Mouse (Mus musculus) kidney, adult 18-20 months (tissue): ENCODE measurements around the gene Prkch.
A peak's percentile ranks its signal among the peaks of the same experiment; 100 is the strongest.

Experiments used
- DNase-seq: peaks from one replicate; pipeline ENCODE4 v3.0.0; 2021

Gene Prkch

DNA sequence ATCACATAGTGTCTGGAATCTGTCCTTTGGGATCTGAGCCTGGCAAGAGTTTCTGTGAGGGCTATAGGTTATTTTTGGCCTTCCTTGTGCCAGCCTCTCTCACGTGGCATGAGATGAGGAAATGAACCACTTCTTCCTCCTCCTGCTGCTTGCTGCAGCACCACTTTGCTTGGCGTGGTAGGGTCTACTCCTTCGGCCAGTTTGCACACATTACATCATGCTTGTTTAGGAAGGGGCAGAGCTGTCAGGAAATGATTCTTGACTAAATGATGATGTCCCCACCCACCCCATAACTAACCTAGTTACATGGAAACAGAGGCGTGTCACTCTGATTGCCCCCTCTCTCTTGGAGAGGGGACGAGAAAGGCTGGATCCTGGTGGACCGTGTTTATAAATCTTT lies 28.6 kb downstream of the Prkch start:
- no peak for DNase-seq

GRCm38 (mm10) chr12:73617652-73618051 lies 33.1 kb downstream of the Prkch start:
- peak; percentile 56 for DNase-seq

DNA sequence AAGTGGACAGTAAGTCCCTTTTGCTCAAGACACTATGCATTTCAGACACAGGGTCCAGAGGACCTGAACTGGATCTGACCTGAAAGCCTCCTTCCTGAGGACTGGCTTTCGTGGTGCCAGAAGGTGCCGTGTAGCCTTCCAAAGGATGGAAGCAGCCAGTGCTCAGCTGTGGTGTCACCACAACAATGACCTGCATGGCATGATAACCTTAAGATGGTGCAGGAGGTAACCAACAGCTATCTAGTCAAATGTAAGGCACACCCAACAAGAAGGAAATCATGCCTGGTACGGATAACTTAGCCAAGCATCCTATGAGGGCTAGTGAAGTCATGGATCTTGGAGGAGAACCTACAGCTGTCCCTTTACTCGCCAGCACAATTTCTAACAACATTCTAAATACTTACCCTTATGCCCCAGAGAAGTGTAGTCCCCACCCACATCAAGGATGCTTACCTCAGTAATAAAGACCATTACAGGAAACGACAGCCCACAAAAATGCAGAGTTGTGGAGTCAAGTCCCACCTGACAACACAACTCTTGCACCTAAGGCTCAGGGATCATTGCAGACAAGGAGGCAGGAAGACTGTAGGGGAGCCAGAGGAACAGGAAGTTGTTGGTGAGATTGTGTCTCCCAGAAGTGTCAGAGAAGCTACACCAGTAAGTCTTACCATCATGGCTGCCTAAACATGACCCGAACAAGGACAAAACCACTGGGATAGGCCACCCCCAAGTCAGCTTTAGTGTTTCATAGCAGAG lies 40.9 kb downstream of the Prkch start:
- DNase-seq, result no peak

DNA sequence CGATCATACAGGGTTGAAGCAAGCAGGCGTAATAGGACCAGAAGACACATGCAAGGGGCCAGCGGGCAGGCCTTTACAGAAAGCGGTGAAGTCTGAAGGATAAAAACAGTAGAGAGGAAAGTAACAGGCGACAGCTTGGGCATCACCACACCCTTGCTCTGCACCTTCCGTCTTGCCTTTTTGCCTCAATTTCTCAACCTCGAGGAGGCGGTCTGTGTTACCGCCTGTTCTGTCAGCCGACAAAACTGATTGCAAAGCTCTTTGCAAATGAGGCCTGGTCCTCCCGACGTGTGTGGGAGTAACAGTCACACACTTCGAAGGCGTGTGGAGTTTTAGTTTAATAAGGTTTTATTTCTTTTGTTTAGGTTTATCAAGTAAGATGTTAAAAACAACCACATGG lies 43.3 kb downstream of the Prkch start:
- no peak for DNase-seq

DNA sequence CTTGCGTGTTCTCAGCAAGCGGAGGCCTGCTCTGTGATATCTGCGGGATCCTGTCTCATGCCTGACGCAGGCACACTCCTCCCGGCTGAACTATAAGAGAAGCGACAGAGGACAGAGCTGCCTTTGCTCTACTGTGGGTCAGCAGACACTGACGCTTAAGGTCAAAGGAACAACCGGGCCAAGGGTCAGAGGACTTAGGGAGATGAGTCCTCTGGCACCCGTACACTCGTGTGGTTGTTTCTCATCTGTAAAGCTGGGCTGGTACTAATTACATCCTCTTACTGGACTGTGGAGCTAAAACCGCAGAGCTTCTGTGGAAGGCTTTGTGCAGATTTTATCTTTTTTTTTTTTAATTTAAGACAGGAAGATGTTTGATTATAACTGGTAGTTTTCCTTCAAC lies 46.0 kb downstream of the Prkch start:
- DNase-seq, result no peak

GRCm38 (mm10) chr12:73631148-73631547 lies 46.6 kb downstream of the Prkch start:
- no peak for DNase-seq

GRCm38 (mm10) chr12:73632671-73633244 lies 48.2 kb downstream of the Prkch start:
- peak; percentile 35 for DNase-seq

- no peak for DNase-seq
These were observed 49.1 kb downstream of the Prkch start for GRCm38 (mm10) chr12:73633707-73634106.

- no peak for DNase-seq
These were observed 55.0 kb downstream of the Prkch start for GRCm38 (mm10) chr12:73639571-73639970.

DNA sequence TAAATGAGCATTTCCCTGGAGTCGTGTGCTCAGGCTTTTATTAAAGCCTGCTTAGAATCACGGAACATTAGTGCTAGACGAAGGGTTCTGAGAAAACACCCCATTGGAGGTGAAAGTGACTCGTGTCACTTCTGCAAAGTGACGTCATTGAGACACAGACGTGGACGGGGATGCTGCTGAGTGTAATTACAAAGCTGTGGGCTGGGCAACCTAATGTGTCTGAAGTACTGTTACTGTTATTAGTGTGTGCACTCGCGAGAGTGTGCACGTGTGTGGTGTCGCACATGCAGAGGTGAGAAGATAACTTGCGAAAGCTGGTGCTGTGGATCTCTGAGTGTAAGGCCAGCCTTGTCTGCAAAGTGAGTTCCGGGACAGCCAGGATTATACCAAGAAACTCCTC lies 56.6 kb downstream of the Prkch start:
- no peak for DNase-seq

DNA sequence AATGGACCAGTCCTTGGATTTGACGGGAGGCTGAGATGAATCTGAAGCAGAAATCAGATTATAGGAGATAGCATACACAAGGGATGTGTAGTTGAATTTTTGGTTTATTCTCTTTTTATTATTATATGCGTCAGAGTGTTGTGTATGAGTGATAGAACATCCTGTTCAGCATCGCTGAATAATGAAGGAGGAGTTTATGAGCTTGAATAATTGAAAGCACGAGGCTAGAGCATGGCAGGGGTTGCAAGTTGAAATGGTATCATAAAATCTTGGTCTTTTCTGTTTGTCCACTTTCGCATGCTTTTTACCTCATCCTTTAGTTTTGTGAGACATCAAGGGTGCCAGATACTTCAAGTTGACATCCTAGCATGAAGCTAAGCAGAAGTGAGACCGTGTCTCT lies 60.6 kb downstream of the Prkch start:
- DNase-seq, result no peak

DNA sequence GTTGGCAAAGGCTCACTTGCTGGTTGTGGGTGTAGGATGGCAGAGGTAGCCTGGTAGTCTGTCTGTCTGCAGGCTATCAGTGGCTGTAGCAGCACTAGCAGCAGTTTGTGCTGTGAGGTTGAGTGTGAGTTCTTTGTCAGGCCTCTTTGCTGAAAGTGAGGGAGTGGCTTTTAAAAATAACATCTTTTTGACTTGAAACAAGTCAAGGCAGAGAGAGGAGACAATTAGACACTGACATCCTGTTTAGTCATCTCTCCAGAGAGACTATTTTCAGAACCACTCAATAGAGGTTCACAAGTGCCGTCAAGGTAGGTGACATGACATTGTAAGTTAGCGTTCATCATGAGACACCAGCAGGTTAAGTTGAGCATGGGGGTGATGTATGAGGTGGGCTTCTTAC lies 63.1 kb downstream of the Prkch start:
- DNase-seq, result no peak

DNA sequence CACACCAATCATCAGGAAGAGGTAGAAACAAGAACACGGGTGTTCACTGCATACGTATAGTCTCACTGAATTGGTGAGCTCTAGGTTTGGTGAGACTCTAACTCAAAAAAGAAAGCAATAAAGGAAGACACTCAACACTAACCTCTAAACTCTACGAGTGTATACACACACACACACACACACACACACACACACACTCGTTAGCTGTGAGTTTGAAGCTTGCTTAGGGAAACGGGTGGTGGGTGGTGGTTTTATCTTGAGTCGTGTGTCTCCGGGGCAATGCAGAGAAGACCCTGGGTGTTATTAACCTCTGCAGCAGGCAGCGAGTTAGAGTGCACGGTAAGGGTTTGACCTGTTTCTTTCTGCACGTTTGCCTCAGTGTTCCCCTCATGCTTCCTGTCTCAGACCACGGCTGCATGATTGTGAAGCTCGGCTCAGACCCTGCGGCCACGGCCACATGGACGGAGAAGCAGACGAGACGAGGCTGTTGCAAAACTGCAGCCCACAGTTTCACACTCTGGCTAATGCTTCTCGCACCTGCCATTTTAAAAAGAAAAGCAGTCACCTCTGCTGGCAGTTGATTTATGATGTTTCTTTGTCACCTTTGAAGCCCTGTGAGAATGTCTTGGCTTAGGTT lies 72.1 kb downstream of the Prkch start:
- no peak for DNase-seq

- no peak for DNase-seq
These were observed 78.8 kb downstream of the Prkch start for GRCm38 (mm10) chr12:73663421-73663820.

- no peak for DNase-seq
These were observed 82.1 kb downstream of the Prkch start for GRCm38 (mm10) chr12:73666701-73667100.

DNA sequence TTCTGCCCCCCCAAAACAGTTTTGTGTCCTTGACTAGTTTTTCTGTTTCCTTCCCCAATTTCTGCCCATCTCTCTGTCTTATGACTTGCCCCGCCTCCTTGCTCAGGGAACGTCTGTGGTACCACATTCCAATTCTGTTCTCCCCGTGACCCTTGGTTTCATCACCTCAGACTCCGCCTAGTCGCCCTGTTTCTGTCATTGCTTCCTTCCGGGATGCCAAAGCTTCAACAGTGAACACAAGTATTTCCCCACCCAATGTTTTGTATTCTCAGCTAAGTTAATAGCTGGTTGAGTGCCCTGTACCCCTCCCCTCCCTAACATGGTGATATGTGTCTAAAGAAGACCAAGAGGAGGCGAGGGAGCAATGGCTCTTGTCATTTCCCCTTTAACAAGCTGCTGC lies 83.0 kb downstream of the Prkch start:
- peak; percentile 33 for DNase-seq

GRCm38 (mm10) chr12:73670739-73671138 lies 86.1 kb downstream of the Prkch start:
- DNase-seq, result no peak

DNA sequence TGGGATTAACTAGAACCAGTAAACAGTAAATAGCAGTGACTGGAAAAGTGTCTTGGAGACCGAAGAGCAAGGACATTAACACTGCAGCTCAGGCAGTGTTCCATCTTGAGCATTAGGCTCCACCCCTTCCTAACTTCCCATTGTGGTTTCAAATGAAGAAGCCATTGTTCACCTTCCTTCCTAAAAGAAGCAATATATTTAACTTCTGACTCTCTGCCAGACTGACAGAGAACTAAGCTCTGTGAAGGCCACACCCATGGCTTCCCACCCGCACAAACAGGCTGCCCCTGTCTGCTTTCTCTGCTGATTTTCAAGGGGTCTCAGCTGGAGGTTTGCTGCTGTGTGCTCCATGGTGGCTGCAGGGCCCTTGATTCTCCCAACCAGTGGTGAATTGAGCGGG lies 86.9 kb downstream of the Prkch start:
- DNase-seq, result no peak

GRCm38 (mm10) chr12:73672007-73672406 lies 87.4 kb downstream of the Prkch start:
- no peak for DNase-seq

DNA sequence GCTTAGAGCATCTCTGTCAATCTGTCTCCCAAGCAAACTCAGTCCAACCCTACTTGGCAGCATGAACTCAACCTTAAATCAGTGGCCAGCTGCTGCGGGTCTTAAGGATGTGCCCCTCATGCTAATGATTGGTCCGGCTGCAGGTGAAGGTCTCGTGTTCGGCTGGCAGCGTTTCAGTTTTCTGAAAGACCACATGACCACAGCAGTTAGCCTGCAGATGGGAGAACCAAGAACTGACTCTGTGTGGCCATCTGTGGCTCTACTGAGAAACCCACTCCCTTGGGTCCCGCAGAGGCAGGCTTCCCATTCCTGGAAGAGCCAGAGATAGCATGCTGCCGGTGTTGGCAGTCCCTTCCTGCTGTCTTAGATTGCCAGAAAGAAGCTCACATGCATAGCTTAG lies 89.2 kb downstream of the Prkch start:
- DNase-seq, result no peak

DNA sequence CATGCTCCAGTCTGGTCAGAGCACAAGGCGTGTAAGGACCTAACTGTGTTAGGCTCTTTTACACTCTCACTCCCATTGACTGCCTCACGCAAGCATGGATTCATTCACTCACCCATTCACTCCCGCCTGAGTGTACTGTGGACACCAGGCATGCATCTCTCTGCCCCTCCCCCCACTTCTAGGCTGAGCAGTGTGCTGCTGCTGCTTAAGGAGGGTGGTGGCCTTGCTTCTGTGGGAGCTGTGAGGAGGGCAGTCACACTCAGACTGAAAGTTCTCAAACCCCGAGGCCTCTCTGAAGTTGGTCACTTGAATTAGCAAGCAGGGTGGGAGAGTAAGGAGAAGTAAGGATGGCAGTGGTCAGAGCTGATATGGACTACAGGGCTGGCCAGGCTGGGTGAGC lies 90.6 kb downstream of the Prkch start:
- DNase-seq, result no peak

- DNase-seq, result no peak
These were observed 94.8 kb downstream of the Prkch start for GRCm38 (mm10) chr12:73679400-73679801.

GRCm38 (mm10) chr12:73682921-73683346 lies 98.3 kb downstream of the Prkch start:
- DNase-seq, result no peak

- no peak for DNase-seq
These were observed 101.3 kb downstream of the Prkch start for GRCm38 (mm10) chr12:73685875-73686274.
